Mouse (Mus musculus) hindlimb bud, embryonic 11.5 days (tissue): ENCODE data around the gene Mettl25.
A peak's percentile ranks its signal among the peaks of the same experiment; 100 is the strongest.

Source experiments
- DNase-seq: peaks from one replicate; pipeline ENCODE4 v3.0.0-alpha.2; 2012; ENCODE audit warnings: low read depth, low spot score; ENCODE audit errors: extremely low spot score

The Mettl25 gene

DNA sequence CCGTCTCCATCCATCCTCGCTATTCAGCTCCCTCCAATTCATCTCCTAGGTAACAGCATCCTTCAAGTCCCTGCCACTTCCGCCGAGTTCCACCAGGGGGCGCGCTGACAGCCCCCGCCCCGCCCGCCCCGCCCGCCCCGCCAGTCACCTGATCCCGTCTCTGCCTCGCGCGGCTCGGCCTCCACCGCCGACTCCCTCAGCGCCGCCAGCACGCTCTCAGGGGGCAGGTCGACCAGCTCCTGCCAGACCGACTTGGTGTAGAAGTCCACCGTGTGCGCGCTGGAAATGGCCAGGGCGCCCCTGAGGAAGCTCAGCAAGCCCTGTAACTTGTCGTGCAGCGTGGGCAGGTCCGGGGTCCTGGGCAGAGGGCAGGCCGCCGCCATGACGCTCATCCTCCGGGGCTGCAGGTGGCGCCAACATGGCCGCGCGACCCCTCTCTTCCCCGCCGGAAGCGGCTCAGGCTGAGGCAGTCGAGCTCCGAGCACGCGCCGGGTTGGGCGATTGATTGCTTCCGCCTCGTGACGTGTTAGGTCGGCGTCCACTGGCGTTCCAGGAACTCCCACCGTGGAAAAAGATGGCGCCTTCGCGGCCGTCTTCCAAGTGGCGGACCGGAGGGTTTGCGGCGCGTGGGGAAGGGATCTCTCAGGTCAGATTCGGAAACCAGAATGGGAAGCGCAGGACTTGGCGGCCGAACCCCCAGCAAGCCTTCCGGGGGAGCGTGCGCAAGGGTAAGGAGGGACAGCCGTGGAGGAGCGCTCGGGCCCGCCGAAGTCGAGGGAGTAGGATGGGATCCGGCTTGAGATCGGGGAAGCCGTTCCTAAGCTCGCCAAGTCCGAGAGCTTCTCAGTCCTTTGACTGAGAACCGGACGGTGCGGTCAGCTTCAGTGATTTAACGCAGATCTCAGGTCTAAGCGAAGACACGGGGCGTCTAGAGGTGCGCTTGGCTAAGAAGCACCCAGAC, at the start of gene Mettl25, which contains the start of gene Ccdc59:
Gene Mettl25 (minus strand): TSS at position 453 of the 961 bp plus-strand sequence.
Gene Ccdc59 (plus strand): TSS at position 140 of the 961 bp plus-strand sequence.
- peak; percentile 86 for DNase-seq

DNA sequence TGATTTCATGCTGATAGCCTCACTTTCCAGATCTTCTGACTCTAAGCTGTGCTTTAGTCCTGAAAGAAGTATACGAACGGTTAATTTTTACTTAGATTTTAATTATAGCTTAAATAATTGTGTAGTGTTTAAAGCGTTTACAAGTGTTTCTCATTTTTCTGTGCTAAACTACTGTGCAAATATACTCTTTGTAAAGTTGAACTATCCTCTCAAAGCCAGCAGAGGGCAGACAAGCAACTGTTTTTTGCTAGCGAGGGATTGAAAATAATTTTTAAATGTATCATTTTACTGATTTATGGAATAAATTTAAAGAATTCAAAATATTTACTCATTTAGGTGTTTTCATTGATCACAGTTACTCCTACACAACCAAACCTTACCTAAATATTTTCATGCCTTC, 26.1 kb upstream of the Mettl25 start:
- DNase-seq = no peak

DNA sequence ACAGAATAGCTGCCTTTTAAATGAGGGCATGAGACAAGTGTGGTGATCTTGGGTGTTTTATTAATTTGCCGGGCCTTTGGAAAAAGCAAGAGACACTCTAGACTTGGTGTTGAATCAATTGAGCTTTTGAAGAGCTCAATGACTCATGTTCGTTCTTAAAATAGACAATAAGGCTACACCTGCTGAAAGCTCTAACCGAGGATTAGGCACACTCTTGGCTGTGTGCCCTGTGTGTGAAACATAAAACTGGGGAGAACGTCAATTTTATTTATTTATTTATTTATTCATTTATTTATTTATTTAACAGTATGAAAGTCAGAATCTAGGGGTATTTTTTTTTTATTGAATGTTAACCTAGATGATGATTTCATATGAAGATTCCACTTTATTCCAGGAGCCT, 10.0 kb upstream of the Mettl25 start:
- DNase-seq = no peak

DNA sequence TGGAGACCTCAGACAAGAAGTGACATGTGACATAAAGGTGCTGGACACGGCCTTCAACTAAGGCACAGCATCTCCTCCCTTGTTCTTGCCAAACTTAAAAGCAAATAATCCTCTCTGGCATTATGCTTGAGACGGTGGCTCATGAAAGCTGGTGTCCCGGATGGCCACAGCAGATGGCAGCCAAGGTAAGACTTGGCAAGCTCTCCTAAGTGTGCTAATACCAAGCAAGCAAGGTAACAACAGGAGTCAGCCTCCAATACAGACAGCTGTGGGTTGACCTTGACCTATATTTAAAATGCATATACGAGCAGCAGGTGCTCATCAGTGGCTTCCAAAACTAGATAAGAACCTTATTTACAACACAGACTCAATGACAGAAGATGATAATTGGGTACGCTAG, 9.1 kb upstream of the Mettl25 start:
- no peak for DNase-seq

DNA sequence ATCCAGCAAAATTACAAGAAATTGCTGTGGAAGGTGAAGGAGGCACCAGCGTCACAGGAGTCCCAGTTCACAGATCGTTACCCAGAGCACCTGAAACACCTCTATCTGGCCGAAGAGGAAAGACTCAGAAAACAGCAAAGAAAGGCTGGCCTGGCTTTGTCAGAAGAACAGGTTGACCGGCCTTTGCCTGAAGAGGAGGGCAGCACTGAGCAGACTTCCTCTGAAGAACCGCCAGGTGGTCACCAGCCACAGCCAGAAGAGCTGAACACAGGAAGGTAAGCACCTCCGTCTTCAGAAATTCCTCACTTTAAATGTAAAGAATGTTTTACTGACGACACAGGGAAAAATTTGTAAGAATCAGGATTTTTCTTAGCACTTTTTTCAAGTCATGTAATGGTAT, 1.4 kb upstream of the Mettl25 start:
- DNase-seq = no peak

DNA sequence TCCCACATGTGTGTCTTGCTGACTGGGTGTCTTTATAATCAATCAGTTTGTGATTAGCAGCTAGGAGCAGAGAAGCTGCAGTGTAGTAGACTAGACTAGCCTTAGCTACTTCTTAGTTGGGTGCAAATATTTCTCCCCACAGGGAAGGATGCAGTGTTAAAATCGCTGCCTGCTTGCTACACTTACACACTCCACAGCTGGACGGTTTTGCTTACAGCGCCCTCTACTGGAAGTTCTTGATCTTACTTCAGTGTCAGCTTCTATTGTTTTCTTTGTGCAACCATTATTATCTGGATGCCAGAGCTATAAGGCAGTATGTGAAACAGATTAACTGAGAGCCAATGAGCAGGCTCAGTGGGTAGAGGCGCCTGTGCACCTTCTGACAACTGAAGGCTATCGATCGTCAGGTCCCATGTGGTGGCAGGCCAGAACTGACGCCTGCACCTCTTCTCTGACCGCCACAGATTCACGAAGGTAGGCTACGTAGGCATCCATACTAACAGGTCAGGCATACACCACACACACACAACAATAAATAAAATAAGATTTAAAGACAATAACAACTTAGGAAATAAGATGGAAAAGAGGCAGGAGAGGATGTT, 6.5 kb downstream of the Mettl25 start:
- no peak for DNase-seq

DNA sequence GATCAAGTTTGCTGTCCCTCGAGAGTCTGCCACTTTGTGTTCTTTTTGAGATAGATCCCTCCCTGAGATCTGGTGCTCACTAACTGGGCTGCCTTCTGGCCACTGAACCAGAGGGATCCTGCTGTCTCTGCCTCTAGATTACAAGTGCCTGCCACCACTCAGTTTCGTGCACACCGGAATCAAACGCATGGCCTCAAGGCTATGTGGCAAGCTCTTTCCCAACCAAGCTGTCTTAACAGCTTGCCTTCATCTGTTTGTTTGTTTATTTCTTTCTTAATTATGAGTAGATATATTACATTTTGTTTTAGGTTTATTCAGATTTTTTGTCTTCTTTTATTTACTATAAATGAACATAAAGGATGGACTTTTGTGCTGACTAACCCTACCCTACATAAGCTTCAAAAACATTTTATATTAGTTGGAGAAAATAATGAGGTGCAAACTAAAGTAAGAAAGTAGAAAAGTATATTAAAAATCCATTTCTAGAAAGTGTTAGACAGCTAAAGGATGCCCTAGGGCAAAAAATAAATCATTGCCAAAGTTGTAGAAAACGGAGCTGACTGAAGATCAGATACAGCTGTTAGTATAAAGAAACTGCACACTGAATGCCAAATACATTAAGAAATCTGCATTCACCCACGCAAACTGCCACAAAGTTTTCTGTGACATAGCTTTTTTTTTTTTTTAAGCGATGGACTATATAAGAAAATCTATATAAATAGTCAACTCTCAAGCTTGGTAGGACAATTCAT, 34.7 kb downstream of the Mettl25 start:
- DNase-seq = no peak

DNA sequence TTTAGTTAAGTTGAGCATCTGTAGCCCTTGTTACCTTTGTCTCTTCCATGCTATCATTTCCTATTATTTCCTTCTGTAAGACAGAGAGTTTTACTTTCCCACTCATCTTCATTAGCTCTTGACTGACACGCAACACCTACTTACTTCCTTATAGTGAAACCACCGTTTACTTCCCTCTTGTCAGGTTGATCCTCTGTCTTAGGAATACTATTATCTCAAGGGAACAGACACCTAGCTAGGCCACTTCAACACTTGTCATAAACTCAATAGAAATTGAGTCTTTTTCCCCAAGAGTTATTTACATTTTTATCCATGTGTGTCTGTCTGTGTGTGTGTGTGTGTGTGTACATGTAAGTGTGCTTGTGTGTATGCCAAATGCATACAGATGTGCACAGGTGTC, 37.7 kb downstream of the Mettl25 start:
- DNase-seq = no peak

DNA sequence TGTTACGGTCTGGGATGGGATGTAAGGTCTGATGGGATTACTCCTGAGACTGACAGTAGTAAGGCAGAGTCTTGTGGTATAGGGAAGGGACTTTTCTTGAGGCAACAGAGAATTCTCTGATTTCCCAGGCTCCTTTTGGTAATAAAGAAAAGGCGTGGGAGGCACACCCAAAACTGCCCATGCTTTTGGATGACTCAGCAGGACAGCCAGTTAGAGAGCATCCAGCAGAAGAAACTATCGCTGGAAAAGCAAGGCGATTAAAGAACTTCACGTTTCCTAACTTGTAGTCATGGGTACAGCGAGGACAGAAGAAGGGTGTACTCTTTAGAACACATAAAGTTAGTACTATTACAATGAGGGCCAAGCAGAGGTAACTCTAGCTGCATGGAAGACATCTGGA, 39.0 kb downstream of the Mettl25 start:
- DNase-seq = no peak

DNA sequence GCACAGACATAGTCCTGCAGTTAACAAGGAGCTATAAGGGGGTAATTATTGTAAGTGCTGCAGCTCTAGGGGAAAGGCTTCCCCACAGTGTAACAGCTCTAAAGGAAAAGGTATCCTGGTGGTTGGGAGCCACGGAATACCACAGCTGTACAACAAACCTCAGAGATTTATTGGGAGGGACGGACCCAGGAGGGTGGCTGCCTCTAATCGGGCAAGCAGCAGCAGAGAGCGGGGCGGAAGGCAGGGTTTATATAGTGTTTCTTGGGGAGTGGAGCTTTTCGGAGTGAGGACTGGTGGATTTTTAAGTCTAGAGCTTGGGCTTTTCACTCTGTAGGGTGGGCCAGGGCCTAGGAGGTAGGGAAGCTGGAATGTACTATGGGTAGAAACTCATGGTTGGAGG, 40.0 kb downstream of the Mettl25 start:
- no peak for DNase-seq

DNA sequence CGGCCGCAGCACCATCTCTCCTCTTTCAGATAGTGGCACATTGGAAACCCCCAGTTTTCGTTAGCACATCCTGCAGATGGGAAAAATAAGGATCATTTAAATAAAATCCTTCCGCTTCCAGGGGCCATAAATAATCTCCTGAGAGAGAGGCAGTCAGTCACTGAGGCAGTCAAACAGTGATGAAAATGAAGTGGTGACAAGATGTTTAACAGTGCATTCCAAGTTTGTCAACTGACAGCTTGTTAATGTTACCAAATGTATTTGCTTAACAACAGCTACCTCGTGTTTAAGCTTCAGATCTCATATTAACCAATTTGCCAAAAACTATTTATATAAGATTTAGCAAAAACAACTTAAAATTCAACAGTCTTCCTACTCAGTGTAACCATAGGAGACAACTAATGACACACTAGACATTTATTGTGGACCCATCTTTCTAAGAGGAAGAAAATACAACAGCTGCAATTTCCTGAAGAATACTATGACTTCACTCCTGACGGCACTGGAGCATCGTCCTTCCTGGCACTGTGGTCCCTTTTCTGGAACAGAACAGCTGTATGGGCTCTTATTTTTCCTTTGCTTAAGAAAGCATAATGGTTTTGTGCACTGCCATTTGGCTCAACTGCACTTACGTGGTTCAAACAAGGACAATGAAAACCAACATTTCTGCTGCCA, 43.8 kb downstream of the Mettl25 start:
- no peak for DNase-seq

DNA sequence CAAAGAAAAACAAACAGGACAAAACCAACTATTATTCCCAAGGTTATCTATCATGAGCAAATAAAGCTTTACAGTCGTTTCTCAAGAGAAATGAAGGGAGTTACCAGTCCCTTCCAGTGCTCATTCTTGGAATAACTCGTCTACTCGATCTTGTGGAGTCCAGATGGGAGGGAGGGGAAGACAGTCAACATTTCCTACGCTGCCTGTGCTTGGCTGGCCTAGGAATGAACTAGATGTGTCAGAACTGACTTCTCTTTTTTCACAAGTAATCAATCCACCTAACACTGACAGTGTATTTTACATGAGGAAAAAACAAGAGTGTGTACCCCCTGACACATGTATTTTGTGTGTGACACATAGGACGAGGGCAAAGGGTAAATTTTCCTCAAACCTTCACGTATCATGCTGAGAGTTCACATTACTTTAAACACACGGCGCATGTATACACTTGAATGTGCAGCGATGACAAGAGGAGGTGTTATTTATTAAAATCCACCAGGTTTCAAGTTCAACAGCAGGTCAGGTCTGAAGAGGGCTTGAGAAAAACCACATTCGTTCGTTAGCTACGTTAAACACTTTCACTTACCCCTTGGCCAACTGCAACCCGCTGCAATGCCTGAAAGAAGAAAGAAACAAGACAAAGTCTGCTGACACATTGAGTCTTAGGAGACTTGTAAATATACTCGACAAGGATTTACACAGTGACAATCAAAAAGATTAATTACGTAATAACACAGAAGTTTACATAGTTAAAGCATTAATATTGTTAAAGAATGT, 47.2 kb downstream of the Mettl25 start:
- no peak for DNase-seq

DNA sequence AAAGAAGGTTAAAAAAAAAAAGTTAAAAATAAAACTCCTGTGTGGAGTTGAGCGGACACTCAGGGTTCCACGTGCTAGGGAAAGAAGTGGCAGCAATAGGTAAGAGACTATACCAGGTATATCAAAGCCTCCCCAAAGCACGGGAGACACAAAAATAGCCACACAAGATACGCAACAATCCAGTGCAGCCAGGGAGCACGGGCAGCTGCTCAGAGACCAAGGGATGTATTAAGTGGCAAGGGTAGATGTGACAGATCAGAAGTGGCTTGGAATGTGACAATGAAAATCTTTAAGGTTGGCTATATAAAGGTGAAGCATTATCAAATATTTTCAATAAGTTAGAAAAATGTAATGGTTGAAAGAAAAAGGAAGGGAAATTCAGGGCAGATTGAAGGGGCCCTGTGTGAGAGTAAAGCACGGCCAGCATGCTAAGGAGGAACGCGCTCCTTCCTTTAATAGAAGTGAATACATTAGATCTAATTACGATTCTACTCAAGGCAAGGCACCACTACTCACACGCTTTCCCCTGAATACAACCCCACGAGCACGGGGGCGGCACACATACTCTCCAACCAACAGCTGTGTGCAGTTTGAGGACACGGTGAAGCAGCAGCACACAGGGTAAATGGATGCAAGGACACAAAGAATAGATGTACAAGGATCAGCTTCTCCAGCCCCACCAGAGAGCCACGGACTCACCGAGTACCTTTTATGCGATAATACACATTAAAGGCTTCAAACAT, 52.3 kb downstream of the Mettl25 start:
- no peak for DNase-seq

DNA sequence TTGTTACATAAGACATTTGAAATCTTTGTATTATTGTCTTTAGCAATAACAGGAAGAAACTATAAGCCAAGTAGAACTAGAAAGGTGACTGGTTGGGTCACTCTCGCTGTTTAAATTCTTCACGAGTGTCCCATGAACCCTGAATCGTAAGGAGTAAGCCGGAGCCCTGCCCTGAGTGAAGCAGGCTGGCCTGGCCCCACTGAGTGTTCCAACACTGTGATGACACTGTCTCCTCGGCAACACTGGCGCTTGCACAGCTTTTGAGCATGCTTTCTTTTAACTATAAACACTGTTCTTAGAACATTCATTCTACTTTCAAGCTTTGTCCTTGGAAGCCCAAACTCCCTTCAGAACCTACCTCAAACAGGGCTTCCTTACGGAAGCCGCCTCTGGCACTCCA, 57.4 kb downstream of the Mettl25 start:
- DNase-seq = no peak

DNA sequence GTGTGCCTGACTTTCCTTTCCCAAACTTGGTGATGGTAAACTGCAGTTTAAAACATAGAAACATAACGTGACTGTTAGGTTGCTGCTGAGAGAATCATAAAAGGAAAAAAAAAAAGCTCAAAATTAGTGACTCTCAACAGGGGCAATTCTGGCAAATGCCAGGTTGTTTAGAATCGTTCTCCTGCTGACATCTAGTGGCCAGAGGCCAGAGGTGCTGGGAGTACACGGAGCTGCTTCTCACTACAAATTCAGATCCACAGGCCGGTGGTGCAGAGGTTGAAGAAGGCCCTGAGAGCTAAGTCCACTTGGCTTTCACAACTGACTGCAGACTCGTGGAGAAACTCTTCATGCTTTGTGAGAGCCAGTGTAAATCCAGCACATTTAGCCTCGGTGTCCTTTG, 66.8 kb downstream of the Mettl25 start:
- DNase-seq = no peak

DNA sequence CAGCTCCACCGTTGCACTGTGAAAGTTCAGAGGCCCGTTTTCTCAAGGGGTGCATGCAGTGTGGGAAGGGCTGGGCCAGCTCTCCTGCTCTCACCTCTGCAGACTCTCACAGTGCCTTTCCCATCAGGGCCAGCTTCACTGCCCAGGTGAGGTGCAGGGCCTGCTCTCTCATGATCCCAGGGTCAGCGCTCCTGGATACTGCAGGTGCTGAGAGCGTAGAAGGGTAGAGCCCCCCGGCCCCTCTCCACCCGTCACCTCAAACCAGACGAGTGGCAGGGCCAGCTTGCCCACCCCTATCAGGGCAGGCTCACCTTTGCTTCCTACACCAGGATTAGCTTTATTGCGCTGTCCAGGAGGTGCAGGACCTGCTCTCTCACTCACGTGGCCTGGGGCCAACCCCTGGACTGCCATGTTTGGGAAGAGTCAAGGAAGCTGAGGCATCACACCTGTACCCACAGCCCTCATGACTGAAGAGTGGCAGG, 68.3 kb downstream of the Mettl25 start:
- DNase-seq = no peak

DNA sequence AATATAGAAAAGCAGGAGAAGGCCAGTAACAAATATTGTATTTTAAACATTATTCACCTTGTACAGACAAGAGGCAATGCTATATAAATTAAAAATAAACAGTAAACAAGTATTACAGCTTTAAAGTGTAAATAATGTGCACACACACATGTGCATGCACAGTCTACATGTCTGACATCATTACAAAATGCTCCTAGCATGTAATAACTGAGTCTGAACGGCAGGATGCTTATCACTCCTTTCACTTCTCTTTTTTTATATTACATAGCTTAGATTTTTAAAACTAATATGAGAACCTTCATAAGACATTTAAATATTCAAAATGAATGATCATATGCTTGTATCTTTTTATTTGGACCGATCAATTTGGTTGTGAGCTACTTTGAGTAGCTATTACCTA, 77.2 kb downstream of the Mettl25 start:
- DNase-seq = no peak

DNA sequence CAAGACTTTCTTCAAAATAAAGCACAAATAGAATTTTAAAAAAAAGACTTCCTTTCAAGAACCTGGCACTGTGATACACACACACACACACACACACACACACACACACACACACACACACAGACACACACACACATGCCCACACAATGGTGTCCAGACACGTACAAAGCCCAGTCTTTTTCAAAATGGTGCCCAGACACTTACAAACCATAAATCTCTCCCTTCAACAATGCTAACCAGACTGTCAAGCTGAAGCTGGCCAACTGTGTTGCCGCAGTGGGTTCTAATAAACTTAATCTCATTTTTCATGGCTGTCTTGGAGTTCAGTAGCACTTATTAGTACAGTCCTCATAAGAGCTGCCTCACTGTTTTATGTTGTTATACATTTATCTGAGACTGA, 80.7 kb downstream of the Mettl25 start:
- no peak for DNase-seq

DNA sequence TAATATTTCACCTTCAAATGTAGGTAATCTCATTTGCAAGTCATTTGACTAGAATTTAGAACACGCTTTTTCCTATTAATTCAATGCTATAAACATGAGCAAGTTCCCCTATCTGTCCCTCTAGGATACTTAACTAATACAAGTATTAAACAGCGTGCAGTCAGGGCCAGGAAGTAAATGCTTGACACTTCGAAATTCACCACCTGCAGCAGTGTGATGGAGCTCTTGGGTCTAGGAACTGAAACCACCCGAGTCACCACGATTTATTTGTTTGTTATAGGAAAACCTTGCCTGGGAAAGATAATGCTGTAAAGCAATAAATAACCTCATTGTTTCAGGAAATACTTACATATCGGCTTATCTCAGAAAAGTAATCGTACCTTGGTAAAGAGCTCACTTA, 81.1 kb downstream of the Mettl25 start:
- no peak for DNase-seq
